Mouse (Mus musculus): ENCODE results near the gene Rgl3. TPM values are rescaled to one million over a fixed set of nuclear protein-coding genes. Genes with fewer than 3 reads are reported as not detected.
A peak's percentile ranks its signal among the peaks of the same experiment; 100 is the strongest.

The Rgl3 gene
- polyA plus RNA-seq, 2 experiments = 0.19 to 0.27 TPM

DNA sequence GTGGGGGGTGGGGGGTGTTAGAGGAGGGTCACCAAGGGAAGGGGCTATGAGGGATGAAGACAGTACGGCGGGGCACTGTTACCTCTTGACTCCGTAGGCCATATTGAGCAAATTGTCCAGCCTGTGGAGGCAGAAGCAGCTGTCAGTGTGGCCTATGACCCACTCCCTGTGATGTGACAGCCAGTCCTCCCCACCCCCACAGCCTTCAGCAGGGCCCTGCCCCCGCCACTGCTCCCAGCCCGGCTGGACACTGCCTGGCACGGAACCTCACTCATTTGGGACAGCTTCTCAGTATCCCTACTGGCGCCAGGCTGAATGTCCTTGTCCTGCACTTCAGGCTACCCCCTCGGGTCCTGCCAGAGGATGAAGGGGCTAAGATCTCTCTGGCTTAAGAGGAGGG, 35.3 kb upstream of the Rgl3 start:
- no peak for DNase-seq (ENCODE audit: low read depth in 3 of 3, low spot score in 3 of 3)
- no peaks in the 10 kb centered on the region for H3K9me3 ChIP-seq (ENCODE audit: control insufficient read depth, low read length)
- 53% methylated on average over 8 of the region's 8 CpGs for WGBS (ENCODE audit: insufficient replicate concordance)
- no peak overlapping the region for H3K4me3 ChIP-seq (ENCODE audit: insufficient read depth in 1 of 2, low read depth in 2 of 2, low read length in 2 of 2)
- ATAC-seq (ENCODE audit: insufficient read depth) = no peak
- H3K36me3 ChIP-seq (replicated peaks; ENCODE audit: control insufficient read depth, insufficient read depth, low read depth) = no peaks in the 10 kb centered on the region
- TF ChIP-seq CTCF (IDR thresholded peaks at IDR 0.05; ENCODE audit: low read depth) (no peak), EP300 (IDR thresholded peaks at IDR 0.05; ENCODE audit: low read depth) (no peak)
- no peak overlapping the region for H3K4me2 ChIP-seq (ENCODE audit: low read depth)
- H3K4me1 ChIP-seq (replicated peaks; ENCODE audit: control insufficient read depth in 2 of 2, insufficient read depth in 2 of 2, low read length in 1 of 2) = 0 out of 4 replicates have a peak, but pooled peaks cover 0 to 3% of the 10 kb centered on the region in 2 experiments
- H3K9ac ChIP-seq (replicated peaks) = no peak overlapping the region
- H3K27me3 ChIP-seq (ENCODE audit: control insufficient read depth, insufficient read depth, low read length) = no peaks in the 10 kb centered on the region
- H3K27ac ChIP-seq = no peak overlapping the region

DNA sequence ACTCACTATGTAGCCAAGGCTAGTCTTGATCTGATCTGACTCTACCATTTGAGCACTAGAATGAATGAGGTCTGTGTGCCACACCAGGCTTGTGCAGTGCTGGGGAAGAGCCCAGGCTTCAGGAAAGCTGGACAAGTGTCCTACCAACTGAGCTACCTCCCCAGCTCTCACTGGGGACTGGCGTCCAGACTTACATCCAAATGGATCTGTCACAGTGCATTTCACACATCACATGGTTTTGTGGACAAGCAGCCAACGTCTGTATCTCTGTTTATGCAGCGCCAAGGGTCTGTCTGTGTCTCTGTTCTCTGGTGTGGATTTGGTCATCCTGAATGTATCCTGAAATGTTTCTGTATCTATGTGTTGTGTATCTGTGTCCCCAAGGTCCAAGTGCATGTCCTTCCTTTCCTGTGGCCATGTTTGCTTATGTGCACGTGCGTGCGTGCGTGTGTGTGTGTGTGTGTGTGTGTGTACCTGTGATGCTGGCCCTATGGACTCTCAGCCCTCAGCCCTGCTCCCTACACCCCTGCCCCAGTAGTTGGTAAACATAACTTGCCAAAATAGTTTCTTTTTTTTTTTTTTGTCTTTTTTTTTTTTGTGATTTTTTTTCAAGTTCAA, 28.1 kb upstream of the Rgl3 start:
- 61% methylated on average over 7 of the region's 7 CpGs for WGBS (ENCODE audit: insufficient replicate concordance)
- TF ChIP-seq CTCF (IDR thresholded peaks at IDR 0.05; ENCODE audit: low read depth) (no peak), EP300 (IDR thresholded peaks at IDR 0.05; ENCODE audit: low read depth) (no peak)
- no peaks in the 10 kb centered on the region for H3K27me3 ChIP-seq (ENCODE audit: control insufficient read depth, insufficient read depth, low read length)
- no peak overlapping the region for H3K9ac ChIP-seq (replicated peaks)
- H3K4me1 ChIP-seq (replicated peaks; ENCODE audit: control insufficient read depth in 2 of 2, insufficient read depth in 2 of 2, low read length in 1 of 2) = peaks cover 0 to 2% of the 10 kb centered on the region in 2 experiments; a peak in 1 of 4 replicates
- peaks cover 15% of the 10 kb centered on the region for H3K36me3 ChIP-seq (replicated peaks; ENCODE audit: control insufficient read depth, insufficient read depth, low read depth)
- no peak overlapping the region for H3K4me2 ChIP-seq (ENCODE audit: low read depth)
- H3K4me3 ChIP-seq (ENCODE audit: insufficient read depth in 1 of 2, low read depth in 2 of 2, low read length in 2 of 2) = no peak overlapping the region
- DNase-seq (ENCODE audit: low read depth in 3 of 3, low spot score in 3 of 3) (no peak), ATAC-seq (ENCODE audit: insufficient read depth) (0 out of 2 replicates have a peak, but pooled peaks have one; percentile 26)
- no peaks in the 10 kb centered on the region for H3K9me3 ChIP-seq (ENCODE audit: control insufficient read depth, low read length)
- no peak overlapping the region for H3K27ac ChIP-seq

DNA sequence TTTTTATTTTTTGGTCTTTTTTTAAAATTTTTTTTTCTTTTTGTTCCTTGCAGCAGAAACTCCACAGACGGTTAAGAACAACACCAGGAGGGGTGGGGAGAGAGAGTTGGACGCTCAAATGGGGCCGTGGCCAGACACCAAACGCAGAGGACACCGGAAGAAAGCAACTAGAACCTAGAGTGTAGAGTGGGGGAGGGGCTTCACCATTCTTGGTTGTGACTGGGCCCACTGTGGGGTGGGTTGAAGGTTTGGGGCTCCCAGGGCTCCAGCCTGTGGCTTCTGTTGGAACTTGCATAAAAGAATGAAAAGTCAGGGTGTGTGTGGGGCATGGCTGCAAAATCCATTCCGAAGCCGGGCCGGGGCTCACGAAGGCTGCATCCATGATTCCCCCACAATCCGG, 27.0 kb upstream of the Rgl3 start:
- no peak for DNase-seq (ENCODE audit: low read depth in 3 of 3, low spot score in 3 of 3)
- no peak overlapping the region for H3K4me2 ChIP-seq (ENCODE audit: low read depth)
- no peaks in the 10 kb centered on the region for H3K9me3 ChIP-seq (ENCODE audit: control insufficient read depth, low read length)
- no peaks in the 10 kb centered on the region for H3K27me3 ChIP-seq (ENCODE audit: control insufficient read depth, insufficient read depth, low read length)
- peaks cover 0 to 2% of the 10 kb centered on the region in 2 experiments; a peak in 1 of 4 replicates for H3K4me1 ChIP-seq (replicated peaks; ENCODE audit: control insufficient read depth in 2 of 2, insufficient read depth in 2 of 2, low read length in 1 of 2)
- no peak overlapping the region for H3K27ac ChIP-seq
- no peak overlapping the region for H3K4me3 ChIP-seq (ENCODE audit: insufficient read depth in 1 of 2, low read depth in 2 of 2, low read length in 2 of 2)
- H3K36me3 ChIP-seq (replicated peaks; ENCODE audit: control insufficient read depth, insufficient read depth, low read depth) = peaks cover 17% of the 10 kb centered on the region
- TF ChIP-seq CTCF (IDR thresholded peaks at IDR 0.05; ENCODE audit: low read depth) (no peak), EP300 (IDR thresholded peaks at IDR 0.05; ENCODE audit: low read depth) (no peak)
- no peak for ATAC-seq (ENCODE audit: insufficient read depth)
- H3K9ac ChIP-seq (replicated peaks) = no peak overlapping the region
- WGBS (ENCODE audit: insufficient replicate concordance) = 59% methylated on average over 10 of the region's 10 CpGs

DNA sequence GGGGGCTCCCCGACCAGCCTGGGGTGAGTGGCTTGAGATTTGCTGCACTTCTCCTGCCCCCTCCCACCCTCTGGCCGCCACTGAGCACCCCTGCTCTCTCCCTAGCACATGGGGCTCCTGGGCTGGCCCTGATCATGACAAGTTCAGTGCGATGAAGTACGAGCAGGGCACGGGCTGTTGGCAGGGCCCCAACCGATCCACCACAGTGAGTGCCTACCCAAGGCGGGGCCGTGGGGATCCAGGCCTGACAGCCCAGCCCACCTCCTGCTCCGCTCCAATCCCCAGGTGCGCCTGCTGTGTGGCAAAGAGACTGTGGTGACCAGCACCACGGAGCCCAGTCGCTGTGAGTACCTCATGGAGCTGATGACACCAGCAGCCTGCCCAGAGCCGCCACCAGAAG, 23.5 kb upstream of the Rgl3 start:
- TF ChIP-seq EP300 (IDR thresholded peaks at IDR 0.05; ENCODE audit: low read depth) (no peak), CTCF (IDR thresholded peaks at IDR 0.05; ENCODE audit: low read depth) (no peak)
- Histone ChIP-seq H3K27me3 (ENCODE audit: control insufficient read depth, insufficient read depth, low read length) (no peaks in the 10 kb centered on the region), H3K4me3 (ENCODE audit: insufficient read depth in 1 of 2, low read depth in 2 of 2, low read length in 2 of 2) (no peak overlapping the region), H3K36me3 (replicated peaks; ENCODE audit: control insufficient read depth, insufficient read depth, low read depth) (peaks cover 33% of the 10 kb centered on the region), H3K9me3 (ENCODE audit: control insufficient read depth, low read length) (no peaks in the 10 kb centered on the region), H3K4me2 (ENCODE audit: low read depth) (no peak overlapping the region), H3K9ac (replicated peaks) (no peak overlapping the region), H3K27ac (no peak overlapping the region), H3K4me1 (replicated peaks; ENCODE audit: control insufficient read depth in 2 of 2, insufficient read depth in 2 of 2, low read length in 1 of 2) (peaks cover 0 to 2% of the 10 kb centered on the region in 2 experiments; a peak in 1 of 4 replicates)
- DNase-seq (ENCODE audit: low read depth in 3 of 3, low spot score in 3 of 3) (no peak), ATAC-seq (ENCODE audit: insufficient read depth) (no peak)
- 84% methylated on average over 13 of the region's 13 CpGs for WGBS (ENCODE audit: insufficient replicate concordance)

DNA sequence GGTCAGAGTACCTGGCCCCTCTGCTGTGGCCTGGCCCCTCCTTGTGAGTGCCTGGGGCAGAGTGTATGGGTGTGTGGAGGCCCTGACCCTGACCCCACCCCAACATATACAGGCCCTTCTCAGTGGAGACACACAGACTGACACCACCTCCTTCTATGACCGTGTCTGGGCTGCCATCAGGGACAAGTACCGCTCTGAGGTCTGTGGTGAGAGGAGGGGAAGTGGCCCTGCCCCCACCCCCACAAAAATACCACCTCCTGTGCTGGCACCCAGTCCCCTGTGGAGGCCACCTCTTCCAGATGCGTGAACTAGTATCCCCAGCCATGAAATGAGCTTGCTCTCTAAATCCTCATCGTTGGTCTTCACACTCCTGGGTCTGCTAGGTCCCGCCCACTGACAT, 21.8 kb upstream of the Rgl3 start:
- H3K9me3 ChIP-seq (ENCODE audit: control insufficient read depth, low read length) = no peaks in the 10 kb centered on the region
- no peak overlapping the region for H3K27ac ChIP-seq
- no peaks in the 10 kb centered on the region for H3K27me3 ChIP-seq (ENCODE audit: control insufficient read depth, insufficient read depth, low read length)
- ATAC-seq (ENCODE audit: insufficient read depth) (no peak), DNase-seq (ENCODE audit: low read depth in 3 of 3, low spot score in 3 of 3) (no peak)
- no peak overlapping the region for H3K9ac ChIP-seq (replicated peaks)
- H3K4me3 ChIP-seq (ENCODE audit: insufficient read depth in 1 of 2, low read depth in 2 of 2, low read length in 2 of 2) = no peak overlapping the region
- no peak overlapping the region for H3K4me2 ChIP-seq (ENCODE audit: low read depth)
- TF ChIP-seq CTCF (IDR thresholded peaks at IDR 0.05; ENCODE audit: low read depth) (no peak), EP300 (IDR thresholded peaks at IDR 0.05; ENCODE audit: low read depth) (no peak)
- peaks cover 38% of the 10 kb centered on the region for H3K36me3 ChIP-seq (replicated peaks; ENCODE audit: control insufficient read depth, insufficient read depth, low read depth)
- WGBS (ENCODE audit: insufficient replicate concordance) = 59% methylated on average over 5 of the region's 5 CpGs
- H3K4me1 ChIP-seq (replicated peaks; ENCODE audit: control insufficient read depth in 2 of 2, insufficient read depth in 2 of 2, low read length in 1 of 2) = no peaks in the 10 kb centered on the region
